Mouse (Mus musculus) liver, embryonic 15.5 days (tissue): ENCODE measurements around the gene Lbx2. TPM values are rescaled to one million over a fixed set of nuclear protein-coding genes. Genes with fewer than 3 reads are reported as not detected.
A peak's percentile ranks its signal among the peaks of the same experiment; 100 is the strongest.

Source experiments
- ATAC-seq: fragments of 200-750 bp; cut with Nextera tagmentation; 2 replicates; pipeline ENCODE4 v1.8.0; 2017; ENCODE audit warnings: moderate number of reproducible peaks, mild to moderate bottlenecking, moderate library complexity; ENCODE audit not compliant: insufficient read depth
- H3K27ac ChIP-seq: fragments of 300-500 bp; sonication (generic); replicated peaks from 2 replicates; pipeline ENCODE4 v1.5.1; 2015; ENCODE audit warnings: mild to moderate bottlenecking, inconsistent platforms
- H3K27me3 ChIP-seq: fragments of 300-500 bp; sonication (generic); 2 replicates; pipeline ENCODE4 v1.6.1; 2015; ENCODE audit warnings: mild to moderate bottlenecking, inconsistent platforms
- H3K36me3 ChIP-seq: fragments of 300-500 bp; sonication (generic); replicated peaks from 2 replicates; pipeline ENCODE4 v1.6.1; 2015; ENCODE audit warnings: moderate library complexity, mild to moderate bottlenecking, inconsistent platforms
- H3K4me1 ChIP-seq: fragments of 300-500 bp; sonication (generic); replicated peaks from 2 replicates; pipeline ENCODE4 v1.6.1; 2015; ENCODE audit warnings: inconsistent platforms
- H3K4me2 ChIP-seq: fragments of 300-500 bp; sonication (generic); 2 replicates; pipeline ENCODE4 v1.6.1; 2015; ENCODE audit warnings: moderate library complexity, mild to moderate bottlenecking, inconsistent platforms
- H3K4me3 ChIP-seq: fragments of 300-500 bp; sonication (generic); replicated peaks from 2 replicates; pipeline ENCODE4 v1.5.1; 2015; ENCODE audit warnings: mild to moderate bottlenecking, inconsistent platforms
- H3K9ac ChIP-seq: fragments of 300-500 bp; sonication (generic); 2 replicates; pipeline ENCODE4 v1.6.1; 2015; ENCODE audit warnings: moderate library complexity, mild to moderate bottlenecking, inconsistent platforms
- H3K9me3 ChIP-seq: fragments of 300-500 bp; sonication (generic); replicated peaks from 2 replicates; pipeline ENCODE4 v1.6.1; 2016; ENCODE audit warnings: inconsistent platforms
- WGBS: fragments of 180-500 bp; shearing (Covaris S2); methylation state at CpG from one replicate; pipeline ENCODE4 v1.1.7; 2015; ENCODE audit warnings: mixed read lengths; ENCODE audit not compliant: insufficient replicate concordance; 5-methylcytosine and 5-hydroxymethylcytosine counted together
- polyA plus RNA-seq: library from polyadenylated mRNA; unstranded; fragments of >200 nt; fragmentation: Nextera tagmentation; extraction: Ambion mirVana; gene quantifications from 2 replicates; pipeline ENCODE4 v1.2.1, GENCODE M21; 2015

Lbx2 gene
- polyA plus RNA-seq, 1 experiment from 2014 or later: 0.38 TPM

- H3K27me3 ChIP-seq: peaks cover 67% of the 10 kb centered on the region
- ATAC-seq: no peak
- H3K4me3 ChIP-seq: no peak overlapping the region
- H3K4me1 ChIP-seq: peaks cover 4% of the 10 kb centered on the region
- no peak overlapping the region for H3K9ac ChIP-seq
- 37% methylated on average over 6 of the region's 6 CpGs for WGBS
- H3K4me2 ChIP-seq: no peak overlapping the region
- no peak overlapping the region for H3K27ac ChIP-seq
- no peaks in the 10 kb centered on the region for H3K36me3 ChIP-seq
- no peaks in the 10 kb centered on the region for H3K9me3 ChIP-seq
Observed at GRCm38 (mm10) chr6:83095968-83096367, 9.8 kb downstream of the Lbx2 start.

GRCm38 (mm10) chr6:83098411-83098810, 12.2 kb downstream of the Lbx2 start:
- peaks cover 1% of the 10 kb centered on the region; the same call in 1 of the 2 replicates for H3K36me3 ChIP-seq
- 70% methylated on average over 2 of the region's 2 CpGs for WGBS
- no peak overlapping the region for H3K9ac ChIP-seq
- peaks cover 46% of the 10 kb centered on the region for H3K27me3 ChIP-seq
- H3K27ac ChIP-seq: no peak overlapping the region
- no peak for ATAC-seq
- no peak overlapping the region for H3K4me2 ChIP-seq
- no peaks in the 10 kb centered on the region for H3K9me3 ChIP-seq
- H3K4me1 ChIP-seq: peaks cover 26% of the 10 kb centered on the region
- no peak overlapping the region for H3K4me3 ChIP-seq

- 1% methylated on average over 25 of the region's 25 CpGs for WGBS
- peak; percentile 79 for ATAC-seq
- Histone ChIP-seq H3K4me3 (peak within 1 kb of the TSS; percentile 73), H3K27me3 (peaks cover 26% of the 10 kb centered on the region), H3K9me3 (no peaks in the 10 kb centered on the region), H3K4me2 (peak within 1 kb of the TSS; percentile 100), H3K9ac (peak within 1 kb of the TSS; percentile 78), H3K36me3 (peaks cover 11% of the 10 kb centered on the region; the same call in 1 of the 2 replicates), H3K27ac (peak within 1 kb of the TSS; percentile 81), H3K4me1 (peaks cover 29% of the 10 kb centered on the region)
Observed at GRCm38 (mm10) chr6:83101316-83101687, 15.1 kb downstream of the Lbx2 start, which contains the start of the genes Ccdc142 and Gm42688. Gene Ccdc142, plus strand, starts transcription at chr6:83101601. Gene Gm42688, plus strand, starts transcription at chr6:83101617.

DNA sequence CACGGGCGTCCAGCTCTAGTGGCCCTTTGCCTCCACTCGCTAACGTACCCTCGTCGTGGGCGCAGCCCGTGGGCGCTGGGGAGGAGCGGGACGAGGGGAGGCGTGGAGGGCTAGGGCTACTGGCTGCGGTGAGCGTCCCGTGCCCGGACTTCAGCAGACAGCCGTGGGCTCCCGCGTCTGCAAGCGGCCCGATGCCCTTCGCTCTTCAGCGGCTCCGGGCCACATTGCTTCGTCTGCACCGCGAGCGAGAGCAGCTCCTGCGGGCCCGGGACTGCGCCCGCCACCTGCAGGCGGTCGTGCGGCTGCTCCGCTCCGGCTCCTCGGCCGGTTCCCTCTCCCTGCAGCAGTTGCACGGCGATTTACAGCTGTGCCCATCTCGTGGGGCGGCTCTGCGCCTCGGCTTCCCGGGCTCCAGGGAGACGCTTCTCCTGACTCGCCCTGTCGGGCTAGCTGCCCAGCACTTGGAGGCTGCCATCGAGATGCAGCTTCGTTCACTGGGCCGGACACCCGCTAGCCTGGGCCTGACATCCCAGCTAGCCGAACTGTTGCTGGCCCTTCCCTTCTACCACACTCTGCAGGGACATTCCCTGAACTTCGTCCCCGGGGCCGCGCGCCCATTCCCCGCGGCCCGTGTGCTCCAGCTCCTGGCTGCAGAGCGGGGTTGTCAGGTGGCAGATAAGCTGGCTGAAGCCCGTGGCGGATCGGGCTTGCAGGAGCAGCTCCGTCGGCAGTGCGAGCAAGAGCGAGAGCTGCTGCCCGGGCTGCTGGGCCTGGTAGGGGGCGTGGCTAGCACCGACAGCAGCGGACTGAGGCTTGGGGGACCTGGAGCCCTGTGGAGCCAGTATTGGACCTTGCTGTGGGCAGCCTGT, 15.8 kb downstream of the Lbx2 start:
- Histone ChIP-seq H3K9me3 (no peaks in the 10 kb centered on the region), H3K27me3 (peaks cover 23% of the 10 kb centered on the region), H3K27ac (peak overlapping the region; percentile 81), H3K9ac (peak overlapping the region; percentile 78), H3K36me3 (peaks cover 15% of the 10 kb centered on the region; the same call in 1 of the 2 replicates), H3K4me2 (peak overlapping the region; percentile 100), H3K4me1 (peaks cover 29% of the 10 kb centered on the region), H3K4me3 (peak overlapping the region; percentile 73)
- WGBS: under 1% methylated on average over 74 of the region's 74 CpGs
- peak; percentile 76 for ATAC-seq

GRCm38 (mm10) chr6:83103130-83103650, 17.0 kb downstream of the Lbx2 start:
- Histone ChIP-seq H3K9me3 (no peaks in the 10 kb centered on the region), H3K4me1 (peaks cover 42% of the 10 kb centered on the region), H3K4me2 (peak overlapping the region; percentile 100), H3K4me3 (peak overlapping the region; percentile 73), H3K27me3 (peaks cover 16% of the 10 kb centered on the region; the same call in 1 of the 2 replicates), H3K9ac (0 out of 2 replicates have a peak overlapping the region, but pooled peaks have one; percentile 78), H3K36me3 (peaks cover 21% of the 10 kb centered on the region; the same call in 1 of the 2 replicates), H3K27ac (peak overlapping the region; percentile 34)
- no peak for ATAC-seq
- WGBS: 68% methylated on average over 11 of the region's 11 CpGs

DNA sequence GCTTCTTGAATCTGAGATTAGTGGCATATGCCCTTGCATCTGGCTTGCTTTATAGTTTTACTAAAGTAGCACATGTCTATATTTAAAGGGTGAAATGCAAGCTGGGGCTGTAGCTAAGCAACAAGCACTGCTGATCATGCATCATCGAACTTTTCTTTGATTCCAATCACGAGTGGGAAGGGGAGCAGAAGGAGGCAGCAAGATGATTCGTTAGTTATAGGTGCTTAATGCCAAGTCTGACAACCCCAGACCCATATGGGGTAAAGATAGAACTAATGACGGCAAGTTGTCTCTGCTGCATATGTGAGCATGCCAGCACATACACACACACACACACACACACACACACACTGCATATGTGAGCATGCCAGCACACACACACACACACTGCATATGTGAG, 18.0 kb downstream of the Lbx2 start:
- 73% methylated on average over 4 of the region's 4 CpGs for WGBS
- Histone ChIP-seq H3K27ac (no peak overlapping the region), H3K36me3 (peaks cover 21% of the 10 kb centered on the region; the same call in 1 of the 2 replicates), H3K4me3 (no peak overlapping the region), H3K4me1 (peaks cover 48% of the 10 kb centered on the region), H3K4me2 (no peak overlapping the region), H3K27me3 (peaks cover 8% of the 10 kb centered on the region; the same call in 1 of the 2 replicates), H3K9me3 (no peaks in the 10 kb centered on the region), H3K9ac (no peak overlapping the region)
- ATAC-seq: no peak

DNA sequence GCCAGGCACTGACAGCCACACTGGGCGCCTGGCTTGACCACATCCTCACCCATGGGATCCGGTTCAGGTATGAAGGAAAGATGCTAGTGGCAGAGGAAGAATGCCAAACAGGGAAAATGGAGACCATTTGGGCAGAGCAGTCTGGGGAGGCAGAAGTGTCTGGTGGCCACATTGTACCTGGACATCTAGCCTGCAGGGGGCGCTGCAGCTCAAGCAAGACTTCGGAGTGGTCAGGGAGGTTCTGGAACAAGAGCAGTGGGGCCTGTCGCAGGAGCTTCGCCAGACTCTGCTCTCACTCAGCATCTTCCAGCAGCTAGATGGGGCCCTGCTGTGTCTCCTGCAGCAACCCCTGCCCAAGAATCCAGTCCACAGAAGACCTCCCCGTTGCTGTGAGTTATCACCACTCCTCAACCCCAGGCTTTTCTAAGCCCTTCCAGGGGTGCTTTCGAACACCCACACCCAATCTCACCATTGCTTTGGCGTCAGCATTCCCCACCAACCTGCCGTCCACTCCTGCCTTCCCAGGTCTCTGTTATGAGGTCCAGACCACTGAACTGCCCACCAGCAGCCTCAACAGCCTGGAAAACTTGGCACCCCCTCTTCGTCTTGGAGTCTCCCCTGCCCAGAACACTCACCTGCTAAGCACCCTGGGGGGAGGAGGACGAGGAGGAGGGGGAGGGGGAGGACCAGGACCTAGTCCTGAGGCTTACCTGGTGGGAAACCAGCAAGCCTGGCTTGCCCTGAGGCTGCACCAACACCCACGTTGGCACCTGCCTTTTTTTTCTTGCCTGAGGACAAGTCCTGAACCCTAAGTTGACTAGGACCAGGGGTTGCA, 21.6 kb downstream of the Lbx2 start:
- Histone ChIP-seq H3K27me3 (no peaks in the 10 kb centered on the region), H3K9me3 (no peaks in the 10 kb centered on the region), H3K9ac (peak overlapping the region; percentile 89; the same call in 1 of the 2 replicates), H3K36me3 (peaks cover 30% of the 10 kb centered on the region), H3K4me1 (peaks cover 57% of the 10 kb centered on the region), H3K4me3 (peak overlapping the region; percentile 81), H3K27ac (peak overlapping the region; percentile 91), H3K4me2 (peak overlapping the region; percentile 87)
- peak; percentile 29; the same call in 1 of the 2 replicates for ATAC-seq
- 36% methylated on average over 13 of the region's 13 CpGs for WGBS

DNA sequence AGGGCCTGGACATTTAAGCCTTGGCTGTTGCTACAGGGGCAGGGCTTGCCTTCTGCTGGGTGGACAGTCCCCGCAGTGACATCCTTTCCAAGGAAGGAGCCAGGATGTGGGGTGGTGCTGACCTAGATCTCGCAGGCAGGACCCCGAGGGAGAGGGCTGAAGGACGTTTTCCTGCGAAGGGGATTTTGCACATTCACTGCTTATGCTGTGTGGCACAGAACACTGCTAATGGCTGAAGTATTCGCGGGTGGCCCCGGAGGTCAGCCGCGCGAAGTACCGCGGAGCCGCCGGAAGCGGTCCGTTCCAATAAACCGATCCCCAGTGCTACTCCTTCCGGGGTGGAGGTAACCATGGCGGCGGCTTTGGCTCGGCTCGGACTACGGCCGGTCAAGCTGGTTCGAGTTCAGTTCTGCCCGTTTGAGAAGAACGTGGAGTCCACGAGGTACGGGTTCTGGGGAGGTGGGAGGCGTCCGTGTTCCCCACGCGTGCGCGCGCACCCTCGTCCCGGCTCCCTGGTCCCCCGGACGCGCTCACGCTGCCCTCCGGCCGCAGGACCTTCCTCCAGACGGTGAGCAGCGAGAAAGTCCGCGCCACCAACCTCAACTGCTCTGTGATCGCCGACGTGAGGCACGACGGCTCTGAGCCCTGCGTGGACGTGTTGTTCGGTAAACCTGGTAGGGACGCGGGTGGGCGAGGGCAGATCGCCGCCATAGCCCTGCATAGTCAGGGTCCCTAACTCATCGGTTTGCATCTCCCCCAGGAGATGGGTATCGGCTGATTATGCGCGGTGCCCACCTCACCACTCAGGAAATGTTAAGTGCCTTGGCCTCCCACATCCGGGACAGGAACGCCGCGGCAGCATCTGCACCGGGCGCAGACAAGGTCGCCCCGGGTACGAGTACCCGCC, 22.8 kb downstream of the Lbx2 start, which contains the start of gene Mrpl53:
Gene Mrpl53, plus strand, starts transcription at position 279 of the 907 bp plus-strand sequence.
- Histone ChIP-seq H3K4me3 (peak within 1 kb of the TSS; percentile 81), H3K9me3 (no peaks in the 10 kb centered on the region), H3K9ac (peak within 1 kb of the TSS; percentile 89), H3K4me1 (peaks cover 55% of the 10 kb centered on the region), H3K4me2 (peak within 1 kb of the TSS; percentile 87), H3K36me3 (peaks cover 26% of the 10 kb centered on the region), H3K27me3 (no peaks in the 10 kb centered on the region), H3K27ac (peak within 1 kb of the TSS; percentile 91)
- ATAC-seq: peak; percentile 77
- under 1% methylated on average over 76 of the region's 76 CpGs for WGBS

GRCm38 (mm10) chr6:83111510-83112136, 25.5 kb downstream of the Lbx2 start:
- Histone ChIP-seq H3K4me2 (no peak overlapping the region), H3K27ac (peak overlapping the region; percentile 26; the same call in 1 of the 2 replicates)

More at GRCm38 (mm10) chr6:83111510-83112136, 25.5 kb downstream of the Lbx2 start:
- no peak overlapping the region for H3K4me3 ChIP-seq
- no peaks in the 10 kb centered on the region for H3K9me3 ChIP-seq
- no peak for ATAC-seq
- H3K27me3 ChIP-seq: no peaks in the 10 kb centered on the region
- WGBS: 64% methylated on average over 4 of the region's 4 CpGs
- H3K4me1 ChIP-seq: peaks cover 76% of the 10 kb centered on the region
- no peak overlapping the region for H3K9ac ChIP-seq
- peaks cover 19% of the 10 kb centered on the region for H3K36me3 ChIP-seq
